In the genomic region with DNA sequence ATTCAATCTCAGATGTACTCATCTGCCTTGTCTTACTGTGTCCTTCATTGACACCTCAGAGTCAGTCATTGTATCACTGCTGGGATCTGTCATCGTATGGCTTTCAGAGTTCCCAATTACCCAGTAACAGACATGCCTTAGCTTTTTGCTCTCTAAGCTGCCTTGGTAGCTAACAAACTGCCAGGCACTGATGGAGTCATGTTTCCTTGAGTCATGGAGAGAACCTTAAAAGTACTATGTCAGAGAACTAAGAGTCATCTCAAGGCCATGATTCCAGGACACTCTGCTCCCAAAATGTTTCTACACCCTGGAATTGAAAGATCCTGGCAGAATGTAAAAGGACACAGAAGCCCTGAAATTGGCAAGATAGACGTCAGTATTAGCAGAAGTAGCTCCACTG, we compare ENCODE assay signal across 13 mouse cellular contexts. TPM values are rescaled to one million over a fixed set of nuclear protein-coding genes. Genes with fewer than 3 reads are reported as not detected.
"Had no signal": no experiment of that assay in that cellular context is flagged by ENCODE, and none has a peak within 500 bp of the region (broad histone marks: within the 10 kb centered on the region; RNA-seq: fewer than 3 reads in every experiment).

No protein-coding gene starts in this region.

- DNase-seq: lung, adult 18-20 months; lung, embryonic 14.5 days; lung, postnatal 10 days; lung, postnatal 4 days; midbrain, embryonic 14.5 days; right cerebral cortex, postnatal 14 days; thymus, adult 2 months; thymus, postnatal 25 days; thymus, postnatal 4 days had no signal

RNA-seq across cellular contexts. Expression of a gene that starts 37.5 kb away (rescaled TPM):
- total RNA-seq: megakaryocyte, adult 5-6 weeks; megakaryocyte-erythroid progenitor cell, adult 5-6 weeks had no signal
- polyA plus RNA-seq: lung, embryonic 14.5 days; myocyte; spleen, adult 2 months had no signal
